Mouse (Mus musculus): ENCODE data around the gene Dusp15.

Dusp15 gene

DNA sequence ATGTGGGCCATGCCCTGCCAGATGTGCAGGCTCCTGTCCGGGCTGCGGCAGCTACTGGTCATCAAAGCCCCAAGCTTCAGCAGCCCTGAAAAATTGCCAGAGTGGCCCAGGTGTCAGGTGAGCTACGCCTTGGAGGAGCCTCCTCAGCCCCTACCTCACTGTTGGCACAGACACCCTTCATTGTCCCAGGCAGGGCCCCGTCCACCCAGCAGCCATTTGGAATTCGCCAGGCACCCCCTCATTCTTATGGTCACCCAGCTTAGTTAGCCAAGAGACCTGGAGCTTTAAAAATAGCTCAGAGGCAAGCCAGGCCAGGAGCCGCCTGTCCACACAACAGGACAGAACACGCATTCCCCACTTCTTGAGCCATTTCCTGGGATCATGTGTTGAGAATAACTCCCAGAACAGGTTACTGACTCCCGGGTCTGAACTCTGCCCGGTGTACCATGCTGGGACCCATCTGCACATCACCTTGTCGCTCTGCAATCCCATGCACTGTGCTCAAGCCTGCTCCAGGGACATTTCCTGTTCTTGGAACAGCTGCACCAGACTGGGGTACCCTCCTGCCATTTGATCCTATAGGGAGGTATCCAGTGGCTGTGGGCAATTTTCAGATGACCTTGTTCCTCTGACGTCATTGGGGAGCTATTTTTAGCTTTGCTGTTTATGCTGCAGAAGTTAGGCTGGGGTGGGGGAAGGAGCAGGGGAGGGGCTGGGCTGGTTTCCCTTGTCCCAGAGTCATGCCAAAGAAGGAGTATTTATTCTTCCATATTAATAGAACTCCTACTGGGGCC is 46.3 kb downstream of the Dusp15 start:
- DNase-seq = no peak

DNA sequence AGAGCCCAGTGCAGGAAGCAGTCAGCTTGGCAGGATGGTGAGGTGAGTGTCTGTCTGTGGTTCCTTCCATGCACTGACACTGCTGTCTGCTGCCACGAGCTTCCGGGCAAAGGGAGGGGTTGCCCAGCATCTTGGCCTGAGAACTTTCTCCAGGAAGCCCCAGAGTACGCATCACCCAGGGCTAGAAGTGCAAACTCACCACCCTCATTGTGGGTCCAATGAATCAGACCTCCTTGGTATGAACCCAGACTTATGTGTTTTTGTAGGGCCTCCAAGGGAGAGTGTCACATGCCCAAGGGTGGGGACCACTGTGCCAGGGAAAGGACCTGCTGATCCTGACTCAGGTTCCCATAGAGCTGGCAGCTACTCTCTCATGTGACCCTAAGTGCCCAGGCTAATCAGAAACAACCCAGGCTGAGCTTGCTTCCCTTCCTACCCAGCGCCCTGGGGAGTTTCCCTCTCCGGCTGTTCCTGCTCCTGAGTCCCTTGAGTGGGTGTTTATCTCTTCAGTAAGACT is 47.3 kb downstream of the Dusp15 start:
- no peak for DNase-seq

DNA sequence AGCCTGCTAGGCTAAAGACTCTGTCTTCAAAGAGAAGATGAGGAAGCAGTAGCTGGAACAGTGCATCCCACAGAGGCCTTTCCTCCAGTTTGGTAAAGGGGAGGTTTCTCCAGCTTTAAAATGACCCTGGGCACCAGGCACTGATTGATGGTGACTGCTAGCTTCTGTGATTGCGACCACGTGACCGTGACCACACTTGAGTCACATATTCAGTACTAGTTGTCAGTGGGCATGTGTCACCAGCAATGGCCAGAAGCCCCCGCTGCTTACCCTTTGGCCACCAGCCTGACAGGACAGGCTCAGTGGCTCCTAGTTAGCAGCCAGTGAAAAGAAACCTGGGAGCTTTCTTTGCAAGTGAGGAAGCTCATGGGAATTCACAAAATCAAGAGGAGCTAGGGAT is 47.9 kb downstream of the Dusp15 start:
- DNase-seq = no peak

DNA sequence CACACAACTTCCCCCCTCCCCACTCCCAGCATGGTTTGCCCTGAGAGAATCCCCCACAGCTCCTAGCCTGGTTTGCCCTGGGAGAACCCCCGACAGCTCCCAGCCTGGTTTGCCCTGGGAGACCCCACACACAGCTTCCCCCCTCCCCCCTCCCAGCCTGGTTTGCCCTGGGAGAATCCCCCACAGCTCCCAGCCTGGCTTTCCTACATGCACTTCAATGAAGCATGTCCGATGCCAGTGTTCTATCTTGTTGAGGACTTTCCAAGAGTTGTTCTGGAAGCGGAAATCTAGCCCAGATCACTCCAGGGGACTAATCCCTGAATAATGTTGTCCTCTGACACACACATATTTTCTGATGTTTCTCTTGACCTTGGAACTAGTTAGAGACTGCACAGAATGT is 48.8 kb downstream of the Dusp15 start:
- peak in 1 of 2 experiments; percentile 48 for DNase-seq

DNA sequence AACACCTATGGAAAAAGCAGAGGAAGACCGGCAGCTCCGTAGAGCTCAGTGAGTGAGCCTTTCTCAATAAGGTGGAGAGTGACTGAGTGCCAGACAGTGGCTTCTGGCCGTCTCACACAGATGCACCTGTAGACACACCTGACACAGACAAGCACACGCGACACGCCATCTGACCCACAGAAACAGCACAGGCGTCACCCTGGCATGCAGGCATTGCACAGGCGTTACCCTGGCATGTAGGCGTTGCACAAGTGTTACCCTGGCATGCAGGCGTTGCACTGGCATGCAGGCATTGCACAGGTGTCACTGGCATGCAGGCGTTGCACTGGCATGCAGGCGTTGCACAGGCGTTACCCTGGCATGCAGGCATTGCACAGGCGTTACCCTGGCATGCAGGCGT is 50.2 kb downstream of the Dusp15 start:
- no peak for DNase-seq

DNA sequence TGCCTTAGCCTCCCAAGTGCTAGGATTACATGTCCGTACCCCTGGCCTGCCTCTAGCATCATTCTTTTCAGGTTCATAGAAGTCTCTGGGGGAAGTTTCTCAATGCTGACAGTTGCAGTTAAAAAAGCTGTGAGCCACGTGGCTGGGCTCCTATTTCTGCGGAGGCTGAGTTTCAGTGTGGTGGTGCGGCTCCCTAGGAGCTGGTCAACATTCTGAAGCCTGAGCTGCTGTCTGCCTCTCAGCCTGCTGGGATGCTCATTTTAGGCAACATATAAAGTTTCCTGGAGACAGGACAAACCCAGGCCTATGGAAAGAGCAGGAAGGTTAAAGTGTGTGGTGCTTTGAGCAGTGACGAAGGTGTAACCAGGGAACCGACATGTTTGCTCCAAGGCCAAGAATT is 52.5 kb downstream of the Dusp15 start:
- no peak for DNase-seq

DNA sequence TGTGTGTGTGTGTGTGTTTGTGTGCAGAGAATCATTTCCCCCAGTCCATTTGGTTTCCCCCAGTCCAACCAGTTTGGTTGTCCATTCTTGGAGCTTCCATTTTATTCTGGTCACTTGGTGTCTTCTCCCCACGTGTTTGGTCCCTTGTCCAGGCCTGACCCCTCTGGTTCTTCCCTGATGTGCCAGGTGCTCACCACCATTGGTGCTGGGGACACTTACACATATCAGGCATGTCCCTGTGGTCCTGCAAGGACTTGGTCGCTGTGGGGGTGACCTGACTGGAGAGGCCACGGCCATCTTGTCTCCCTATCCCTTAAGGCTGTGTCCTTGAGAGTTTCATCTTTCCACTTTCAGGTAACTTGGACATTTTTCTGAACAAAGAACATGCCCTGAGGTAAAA is 54.6 kb downstream of the Dusp15 start:
- no peak for DNase-seq

DNA sequence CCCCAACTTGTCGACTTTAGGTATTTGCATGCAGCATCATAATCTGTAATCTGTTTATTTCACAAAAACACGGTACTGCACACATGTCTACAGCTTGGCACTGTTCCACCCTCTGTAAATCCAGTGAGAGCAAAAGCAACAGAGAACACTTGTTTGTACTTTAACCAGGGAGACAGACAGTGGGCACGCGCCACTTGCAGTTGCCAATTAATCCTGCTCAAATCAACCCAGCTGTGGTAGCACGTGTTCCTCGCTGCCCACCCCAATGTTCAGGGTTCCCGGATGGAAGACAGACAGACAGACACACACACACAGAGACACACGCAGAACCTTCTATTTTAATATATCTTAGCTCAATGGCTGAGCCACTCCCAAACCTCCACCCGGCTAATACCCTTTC is 55.7 kb downstream of the Dusp15 start:
- DNase-seq = no peak

All from cerebellum, postnatal 14 days (tissue).